Mouse (Mus musculus) lung, embryonic 16.5 days (tissue): ENCODE results near the gene Htra3. TPM values are rescaled to one million over a fixed set of nuclear protein-coding genes. Genes with fewer than 3 reads are reported as not detected.

Source experiments
- ATAC-seq: fragments of 200-750 bp; cut with Nextera tagmentation; 2 replicates; pipeline ENCODE4 v1.8.0; 2017; ENCODE audit warnings: low read depth, mild to moderate bottlenecking, moderate library complexity
- H3K27ac ChIP-seq: fragments of 300-500 bp; sonication (generic); 2 replicates; pipeline ENCODE4 v1.5.1; 2014; ENCODE audit warnings: mild to moderate bottlenecking, control low read depth, low read length
- H3K27me3 ChIP-seq: fragments of 300-500 bp; sonication (generic); 2 replicates; pipeline ENCODE4 v1.6.1; 2014; ENCODE audit warnings: low read depth, low read length, mixed read lengths; ENCODE audit not compliant: control insufficient read depth, insufficient read depth
- H3K36me3 ChIP-seq: fragments of 300-500 bp; sonication (generic); 2 replicates; pipeline ENCODE4 v1.6.1; 2014; ENCODE audit warnings: low read length; ENCODE audit not compliant: control insufficient read depth, insufficient read depth
- H3K4me1 ChIP-seq: fragments of 300-500 bp; sonication (generic); replicated peaks from 2 replicates; pipeline ENCODE4 v1.6.1; 2014; ENCODE audit warnings: low read length, mixed read lengths; ENCODE audit not compliant: control insufficient read depth, insufficient read depth
- H3K4me2 ChIP-seq: fragments of 300-500 bp; sonication (generic); 2 replicates; pipeline ENCODE4 v1.6.1; 2014; ENCODE audit warnings: low read depth, low read length, control low read depth
- H3K4me3 ChIP-seq: fragments of 300-500 bp; sonication (generic); 2 replicates; pipeline ENCODE4 v1.5.1; 2014; ENCODE audit warnings: mild to moderate bottlenecking, low read length, control low read depth
- H3K9ac ChIP-seq: fragments of 300-500 bp; sonication (generic); 2 replicates; pipeline ENCODE4 v1.6.1; 2014; ENCODE audit warnings: low read length, control low read depth
- H3K9me3 ChIP-seq: fragments of 300-500 bp; sonication (generic); 2 replicates; pipeline ENCODE4 v1.6.1; 2016; ENCODE audit warnings: low read length; ENCODE audit not compliant: control insufficient read depth
- WGBS: fragments of 180-500 bp; shearing (Covaris S2); extraction: QIAGEN DNeasy Blood & Tissue Kit; methylation state at CpG from one replicate; pipeline ENCODE4 v1.1.7; 2014; 5-methylcytosine and 5-hydroxymethylcytosine counted together
- polyA plus RNA-seq: library from polyadenylated mRNA; unstranded; fragments of >200 nt; fragmentation: Nextera tagmentation; extraction: Ambion mirVana; gene quantifications from 2 replicates; pipeline ENCODE4 v1.2.1, GENCODE M21; 2015

Htra3 gene
- polyA plus RNA-seq, 1 experiment from 2014 or later: 36.9 TPM

DNA sequence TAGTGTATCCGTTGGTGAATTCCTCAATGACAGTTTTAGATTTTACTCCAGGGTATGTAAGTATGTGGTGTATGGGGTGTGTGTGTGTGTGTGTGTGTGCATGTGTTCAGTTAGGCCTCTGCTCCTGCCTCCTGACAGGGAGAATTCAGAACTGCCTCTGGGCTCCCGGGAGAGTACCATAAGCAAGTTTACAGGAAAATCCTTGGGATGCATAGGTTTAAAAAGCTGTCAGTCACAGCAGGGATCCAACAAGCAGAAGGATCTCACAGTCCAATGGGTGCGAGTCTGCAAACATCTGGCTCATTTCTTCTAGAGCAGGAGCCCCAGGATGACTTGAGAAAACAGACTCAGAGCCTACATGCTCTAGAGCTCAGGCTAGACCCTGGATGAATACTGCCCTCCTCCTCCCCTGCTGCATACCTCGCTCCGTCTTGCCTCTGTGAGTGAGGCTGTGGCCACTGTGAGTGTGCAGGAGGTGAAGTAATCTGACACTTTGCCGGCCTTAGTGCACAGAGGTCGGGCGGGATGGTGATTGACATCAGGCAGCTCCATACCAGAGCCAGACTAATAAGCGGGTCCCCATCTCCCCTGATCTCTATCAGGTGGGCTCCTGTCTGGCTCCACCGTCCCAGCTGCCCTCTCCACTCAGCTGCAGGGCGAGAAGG is 9.7 kb downstream of the Htra3 start:
- 24% methylated on average over 11 of the region's 11 CpGs for WGBS
- ATAC-seq: 0 out of 2 replicates have a peak, but pooled peaks have one; percentile 0

DNA sequence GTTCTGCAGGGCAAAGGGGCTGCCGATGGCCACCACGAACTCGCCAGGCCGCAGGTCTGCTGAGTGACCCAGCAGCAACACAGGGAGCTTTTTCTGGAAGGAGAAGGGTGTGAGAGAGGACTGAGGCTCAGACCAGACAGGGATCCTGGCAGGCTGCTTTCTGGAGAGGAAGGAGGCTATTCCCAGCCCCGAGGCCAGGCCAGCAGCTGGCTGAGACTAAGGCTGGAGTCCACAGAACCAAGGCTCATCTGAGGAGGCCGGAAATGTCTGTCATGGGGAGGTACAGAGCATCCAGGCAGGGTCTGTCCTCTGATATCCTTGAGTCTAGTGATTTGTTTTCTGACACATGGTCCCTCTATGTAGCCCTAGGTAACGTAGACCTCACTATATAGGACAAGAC is 13.4 kb downstream of the Htra3 start:
- Histone ChIP-seq H3K9ac (no peak overlapping the region), H3K4me1 (peaks cover 27% of the 10 kb centered on the region), H3K4me2 (no peak overlapping the region), H3K27ac (no peak overlapping the region), H3K27me3 (no peaks in the 10 kb centered on the region), H3K36me3 (no peaks in the 10 kb centered on the region), H3K9me3 (no peaks in the 10 kb centered on the region), H3K4me3 (no peak overlapping the region)
- no peak for ATAC-seq
- 89% methylated on average over 7 of the region's 7 CpGs for WGBS

More for the DNA sequence above, 9.7 kb downstream of the Htra3 start:
- H3K36me3 ChIP-seq: no peaks in the 10 kb centered on the region
- H3K4me3 ChIP-seq: no peak overlapping the region
- H3K27me3 ChIP-seq: no peaks in the 10 kb centered on the region
- peak overlapping the region; percentile 79 for H3K27ac ChIP-seq
- H3K9me3 ChIP-seq: no peaks in the 10 kb centered on the region
- peaks cover 55% of the 10 kb centered on the region for H3K4me1 ChIP-seq
- peak overlapping the region; percentile 13 for H3K4me2 ChIP-seq
- H3K9ac ChIP-seq: peak overlapping the region; percentile 10

DNA sequence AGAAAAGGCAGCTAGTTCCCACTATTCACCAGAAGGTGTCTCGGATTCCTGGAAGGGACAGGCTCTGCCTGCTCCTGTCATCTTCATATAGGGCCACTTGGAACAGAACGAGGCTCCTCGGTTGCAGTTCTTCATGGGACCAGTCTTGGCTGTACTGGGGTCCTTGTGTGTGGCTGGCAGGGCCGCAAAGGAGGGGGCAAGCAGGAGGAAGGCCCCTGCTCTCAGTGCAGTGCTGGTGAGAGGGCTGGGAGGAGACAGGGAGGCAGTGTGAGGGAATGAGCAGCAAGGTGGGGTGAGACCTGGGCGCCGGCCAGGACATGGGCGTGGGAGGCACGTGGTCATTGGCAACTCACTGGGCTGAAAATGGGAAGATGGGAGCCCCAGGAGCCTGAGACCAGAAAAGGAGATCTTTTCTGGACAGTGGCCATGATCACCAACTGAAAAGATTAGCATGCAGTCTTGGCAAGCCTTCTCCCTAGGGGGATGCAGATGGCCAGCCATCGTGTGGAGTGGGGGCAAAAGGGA is 17.5 kb downstream of the Htra3 start:
- WGBS: 69% methylated on average over 9 of the region's 9 CpGs
- no peaks in the 10 kb centered on the region for H3K36me3 ChIP-seq
- no peaks in the 10 kb centered on the region for H3K27me3 ChIP-seq
- peaks cover 7% of the 10 kb centered on the region for H3K4me1 ChIP-seq
- H3K4me2 ChIP-seq: no peak overlapping the region
- no peaks in the 10 kb centered on the region for H3K9me3 ChIP-seq
- H3K27ac ChIP-seq: no peak overlapping the region
- ATAC-seq: no peak
- H3K9ac ChIP-seq: no peak overlapping the region
- no peak overlapping the region for H3K4me3 ChIP-seq

DNA sequence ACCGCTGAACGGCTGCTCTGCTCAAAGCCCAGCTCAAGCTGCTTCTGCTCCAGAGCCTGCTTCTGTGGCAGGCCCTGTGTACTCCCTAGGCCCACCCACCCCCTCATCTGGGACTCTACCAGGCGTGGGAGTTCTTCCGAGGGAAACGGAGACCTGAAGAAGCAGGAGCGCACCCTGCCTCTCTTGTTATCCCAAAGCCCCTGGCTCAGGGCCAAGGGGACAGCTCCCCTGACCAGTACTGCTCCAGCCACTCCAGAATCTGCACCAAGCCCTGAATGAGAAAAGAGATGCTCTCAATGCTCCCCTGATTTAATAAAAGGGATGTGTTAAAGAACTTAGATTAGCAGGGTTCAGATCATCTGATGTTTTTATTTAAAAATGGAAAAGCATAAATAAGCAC is 18.4 kb downstream of the Htra3 start:
- no peaks in the 10 kb centered on the region for H3K27me3 ChIP-seq
- H3K9ac ChIP-seq: no peak overlapping the region
- no peaks in the 10 kb centered on the region for H3K36me3 ChIP-seq
- no peak overlapping the region for H3K27ac ChIP-seq
- no peak overlapping the region for H3K4me2 ChIP-seq
- H3K9me3 ChIP-seq: no peaks in the 10 kb centered on the region
- H3K4me3 ChIP-seq: no peak overlapping the region
- peaks cover 7% of the 10 kb centered on the region for H3K4me1 ChIP-seq
- 60% methylated on average over 6 of the region's 6 CpGs for WGBS
- no peak for ATAC-seq

DNA sequence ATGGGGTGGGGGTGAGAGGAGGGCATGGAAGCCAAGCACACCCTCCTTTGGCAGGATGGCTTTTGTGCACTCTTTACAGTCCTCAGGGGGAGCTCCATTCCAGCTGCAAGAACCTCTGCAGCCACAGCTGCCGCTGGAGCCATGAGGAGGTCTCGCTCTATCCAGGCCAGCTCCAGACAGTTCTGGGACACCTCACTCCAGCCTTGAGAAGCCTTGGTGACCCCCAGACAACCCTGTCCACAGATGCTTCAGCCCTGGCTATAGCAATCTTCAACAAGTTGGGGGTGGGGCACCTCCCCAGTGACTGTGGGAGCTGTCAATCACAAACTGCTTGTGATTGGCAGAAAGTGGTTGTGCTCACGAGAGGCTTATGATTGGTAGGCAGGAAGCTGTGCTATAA is 20.1 kb downstream of the Htra3 start:
- no peak overlapping the region for H3K9ac ChIP-seq
- no peaks in the 10 kb centered on the region for H3K9me3 ChIP-seq
- H3K27ac ChIP-seq: no peak overlapping the region
- no peaks in the 10 kb centered on the region for H3K36me3 ChIP-seq
- no peak overlapping the region for H3K4me3 ChIP-seq
- no peak for ATAC-seq
- H3K27me3 ChIP-seq: no peaks in the 10 kb centered on the region
- H3K4me2 ChIP-seq: no peak overlapping the region
- H3K4me1 ChIP-seq: peaks cover 7% of the 10 kb centered on the region
- WGBS: 49% methylated on average over 3 of the region's 3 CpGs

DNA sequence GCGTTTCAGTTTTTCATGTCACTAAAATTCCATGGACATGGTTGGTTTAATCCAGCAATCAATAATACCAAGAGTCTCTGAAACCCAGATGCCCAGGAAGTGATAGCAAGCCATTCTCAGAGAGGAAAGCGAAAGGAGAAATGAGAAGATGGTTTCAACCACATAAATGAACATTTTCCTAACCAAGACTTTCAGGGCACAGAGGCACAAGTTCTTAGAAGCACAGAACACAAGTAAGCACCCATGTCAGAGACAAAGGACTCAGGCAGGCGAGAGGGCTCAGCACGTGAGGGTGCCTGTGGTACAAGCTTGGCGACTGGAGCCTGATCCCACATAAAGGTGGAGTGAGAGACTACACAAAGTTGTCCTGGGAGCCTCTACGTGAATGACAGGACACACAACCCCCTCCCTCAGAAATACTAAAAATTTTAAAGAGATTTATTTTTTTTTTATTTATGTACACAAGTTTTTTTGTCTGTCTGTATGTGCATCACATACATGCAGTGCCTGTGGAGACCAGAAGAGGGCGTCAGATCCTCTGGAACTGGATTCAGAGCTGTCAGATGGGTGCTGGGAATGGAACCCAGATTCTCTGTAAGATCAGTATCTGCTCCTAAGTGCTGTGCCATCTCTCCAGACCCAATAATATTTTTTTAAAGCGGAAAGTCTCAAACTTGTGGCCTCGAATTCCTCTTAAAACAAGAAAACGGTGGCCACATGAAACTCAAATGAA is 23.7 kb downstream of the Htra3 start:
- Histone ChIP-seq H3K36me3 (no peaks in the 10 kb centered on the region), H3K9me3 (no peaks in the 10 kb centered on the region), H3K4me2 (no peak overlapping the region), H3K27ac (no peak overlapping the region), H3K4me1 (no peaks in the 10 kb centered on the region; the same call in 1 of the 2 replicates), H3K27me3 (no peaks in the 10 kb centered on the region), H3K9ac (no peak overlapping the region), H3K4me3 (no peak overlapping the region)
- 87% methylated on average over 10 of the region's 10 CpGs for WGBS
- ATAC-seq: no peak

DNA sequence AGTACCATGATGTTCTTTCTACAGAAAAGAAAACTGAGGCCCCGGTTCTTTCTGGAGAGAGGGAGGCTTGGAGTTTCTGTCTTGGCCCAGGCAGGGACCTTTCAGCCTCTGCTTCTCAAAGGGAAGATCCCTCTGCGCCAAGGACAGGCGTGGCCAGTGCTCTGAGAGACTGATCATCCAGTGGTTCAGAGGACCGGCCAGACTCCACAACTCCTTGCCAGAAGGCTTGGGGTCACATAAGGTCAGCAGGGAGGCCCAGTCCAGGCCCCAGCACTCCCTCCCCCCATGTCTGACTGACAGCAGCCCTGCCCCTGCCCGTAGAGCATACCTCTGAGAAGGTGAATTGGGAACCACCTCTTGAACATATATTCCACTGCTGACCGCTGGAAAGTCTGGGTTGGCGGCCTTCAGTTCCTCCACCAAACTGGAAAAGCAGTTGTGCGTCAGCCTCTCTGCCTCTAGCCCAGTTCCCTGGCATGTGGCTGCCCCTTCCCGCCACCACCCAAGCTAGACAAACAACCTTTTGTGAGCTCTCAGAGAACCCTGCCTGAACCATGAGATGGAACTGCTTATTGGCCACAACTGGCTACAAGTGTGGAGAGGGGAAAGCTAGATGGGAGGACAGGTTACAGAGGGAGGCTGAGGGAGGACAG is 25.7 kb downstream of the Htra3 start:
- H3K9ac ChIP-seq: no peak overlapping the region

DNA sequence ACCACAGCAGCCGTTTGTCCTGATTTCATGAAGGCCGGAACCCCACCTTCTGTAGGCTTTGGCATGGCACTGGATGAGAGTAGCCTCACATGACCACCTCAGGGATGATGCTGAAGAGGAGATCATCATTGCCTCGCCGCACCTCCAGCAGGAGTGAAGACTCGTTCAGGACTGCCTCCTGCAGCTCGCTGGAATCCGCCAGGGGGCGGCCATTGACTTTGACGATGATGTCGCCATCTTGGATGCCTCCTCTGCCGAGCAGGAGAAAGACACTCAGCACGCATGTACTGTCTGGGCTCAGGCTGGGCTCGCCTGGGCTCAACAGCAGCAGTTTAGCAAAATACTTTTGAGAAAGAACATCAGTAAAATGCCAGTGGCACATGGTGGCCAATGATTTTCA is 26.7 kb downstream of the Htra3 start:
- H3K27me3 ChIP-seq: no peaks in the 10 kb centered on the region
- 89% methylated on average over 13 of the region's 13 CpGs for WGBS
- no peak overlapping the region for H3K4me3 ChIP-seq
- H3K36me3 ChIP-seq: no peaks in the 10 kb centered on the region
- no peak overlapping the region for H3K27ac ChIP-seq
- H3K4me1 ChIP-seq: peaks cover 2% of the 10 kb centered on the region; the same call in 1 of the 2 replicates
- no peak overlapping the region for H3K4me2 ChIP-seq
- no peaks in the 10 kb centered on the region for H3K9me3 ChIP-seq
- H3K9ac ChIP-seq: no peak overlapping the region
- no peak for ATAC-seq

More for the DNA sequence above, 25.7 kb downstream of the Htra3 start:
- Histone ChIP-seq H3K27ac (no peak overlapping the region; the same call in 1 of the 2 replicates), H3K36me3 (no peaks in the 10 kb centered on the region), H3K4me3 (no peak overlapping the region), H3K27me3 (no peaks in the 10 kb centered on the region), H3K4me2 (no peak overlapping the region), H3K9me3 (no peaks in the 10 kb centered on the region), H3K4me1 (no peaks in the 10 kb centered on the region; the same call in 1 of the 2 replicates)
- WGBS: 55% methylated on average over 9 of the region's 9 CpGs
- 0 out of 2 replicates have a peak, but pooled peaks have one; percentile 36 for ATAC-seq

DNA sequence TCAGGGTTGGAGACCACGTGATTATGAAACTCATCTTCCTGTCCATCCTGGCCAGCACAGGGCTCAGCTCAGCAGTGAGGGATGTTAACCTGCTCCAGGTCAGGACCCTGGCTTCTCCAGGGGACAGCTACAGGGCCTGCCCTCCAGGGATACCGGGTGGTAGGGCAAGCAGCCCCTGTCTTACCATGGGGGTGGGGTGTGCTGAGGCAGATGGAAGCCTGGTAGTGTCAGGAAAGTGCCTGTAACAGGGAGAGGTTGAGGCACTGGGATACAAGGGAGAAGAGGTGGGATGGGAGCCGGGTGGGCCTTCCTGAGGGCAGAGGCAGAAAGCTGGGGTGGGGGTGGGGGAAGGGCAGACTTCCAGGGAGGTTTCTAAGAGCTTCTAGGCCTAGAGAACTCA is 27.3 kb downstream of the Htra3 start:
- Histone ChIP-seq H3K9me3 (no peaks in the 10 kb centered on the region), H3K9ac (no peak overlapping the region), H3K27ac (no peak overlapping the region), H3K4me2 (no peak overlapping the region), H3K36me3 (no peaks in the 10 kb centered on the region), H3K27me3 (no peaks in the 10 kb centered on the region), H3K4me3 (no peak overlapping the region), H3K4me1 (peaks cover 2% of the 10 kb centered on the region; the same call in 1 of the 2 replicates)
- ATAC-seq: no peak
- WGBS: 84% methylated on average over 3 of the region's 3 CpGs
